Mouse (Mus musculus): ENCODE data around the gene Mt1. TPM values are rescaled to one million over a fixed set of nuclear protein-coding genes. Genes with fewer than 3 reads are reported as not detected.

The Mt1 gene
- total RNA-seq (2023) = 6.2 to 11.6 TPM (median 8.3 TPM) in 4 replicates

GRCm38 (mm10) chr8:94178857-94179712 lies at the start of gene Mt1:
Mt1 (plus strand) TSS chr8:94179082.

GRCm38 (mm10) chr8:94136933-94137332 lies 41.9 kb upstream of the Mt1 start, which contains the start of gene Mt4:
Mt4 (plus strand) TSS chr8:94137197.

GRCm38 (mm10) chr8:94152513-94153300 lies 26.2 kb upstream of the Mt1 start, which contains the start of gene Mt3:
Mt3 (plus strand) TSS chr8:94152607.

GRCm38 (mm10) chr8:94172075-94172808 lies 6.6 kb upstream of the Mt1 start, which contains the start of gene Mt2:
Mt2 (plus strand) TSS chr8:94172664.

GRCm38 (mm10) chr8:94214252-94215173 lies 35.6 kb downstream of the Mt1 start, which contains the start of gene Nup93:
Nup93 (plus strand) TSS chr8:94214564.

Other genes starting within 250 kb of the Mt1 start
- gene Amfr, start 166.2 kb upstream of the Mt1 start, total RNA-seq (2023) = 74.6 to 79.7 TPM (median 76.3 TPM) in 4 replicates
- 35.4 to 57.6 TPM (median 42.6 TPM) in 4 replicates for gene Nudt21, start 142.1 kb upstream of the Mt1 start, total RNA-seq (2023)
- gene Ogfod1, start 141.9 kb upstream of the Mt1 start, total RNA-seq (2023) = 13.9 to 18.4 TPM (median 17.1 TPM) in 4 replicates
- gene Bbs2, start 80.2 kb upstream of the Mt1 start, total RNA-seq (2023) = 16.9 to 25.5 TPM (median 22.6 TPM) in 4 replicates
- not detected in 4 replicates for gene Mt4, start 41.9 kb upstream of the Mt1 start, total RNA-seq (2023)
- gene Mt3, start 26.5 kb upstream of the Mt1 start, total RNA-seq (2023) = not detected in 4 replicates
- 1.8 TPM in 1 of 4 replicates, not detected in the others for gene Mt2, start 6.4 kb upstream of the Mt1 start, total RNA-seq (2023)
- 28.0 to 36.2 TPM (median 32.4 TPM) in 4 replicates for gene Nup93, start 35.5 kb downstream of the Mt1 start, total RNA-seq (2023)
- 0.95 to 1.9 TPM (median 1.2 TPM) in 4 replicates for gene Slc12a3, start 150.1 kb downstream of the Mt1 start, total RNA-seq (2023)
- gene Herpud1, start 207.4 kb downstream of the Mt1 start, total RNA-seq (2023) = 247 to 294 TPM (median 272 TPM) in 4 replicates